Mouse (Mus musculus) brain, embryonic 14.5 days (tissue): ENCODE data around the gene Dstn.

Experiments
- CTCF ChIP-seq: fragments of 200-500 bp; IDR thresholded peaks from 2 replicates; pipeline ENCODE4 v1.5.1; 2012; ENCODE audit warnings: inconsistent platforms, mild to moderate bottlenecking, moderate library complexity, borderline replicate concordance; ENCODE audit not compliant: insufficient read depth, insufficient read length; ENCODE audit errors: extremely low read depth
- POLR2A ChIP-seq: fragments of 200-500 bp; IDR thresholded peaks from 2 replicates; pipeline ENCODE4 v1.6.1; 2012; ENCODE audit warnings: mild to moderate bottlenecking, inconsistent platforms, borderline replicate concordance; ENCODE audit not compliant: poor library complexity, insufficient read depth, insufficient read length, severe bottlenecking; ENCODE audit errors: extremely low read depth

DNA sequence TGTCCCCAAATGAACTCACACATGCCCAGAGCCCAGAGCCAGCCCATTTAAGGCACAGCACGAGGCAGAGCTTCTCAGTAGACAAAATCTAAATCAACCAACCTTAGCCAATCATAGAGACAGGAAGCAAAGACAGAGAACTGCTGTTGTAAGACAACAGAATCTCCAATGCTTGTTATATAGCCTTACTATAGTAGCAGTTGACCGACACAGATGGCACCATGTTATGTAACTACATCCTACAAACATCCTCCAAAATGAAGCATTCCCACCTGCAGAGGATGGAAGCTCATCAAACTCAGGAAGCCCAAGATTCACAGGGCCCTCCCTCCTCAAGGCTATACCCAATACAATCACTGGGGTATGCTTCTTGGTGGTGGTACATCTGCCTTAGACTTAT, 72.4 kb downstream of the Dstn start:
- TF ChIP-seq CTCF (no peak), POLR2A (no peak)
